Mouse (Mus musculus): Measurements from ENCODE around the gene Mad1l1.

DNA sequence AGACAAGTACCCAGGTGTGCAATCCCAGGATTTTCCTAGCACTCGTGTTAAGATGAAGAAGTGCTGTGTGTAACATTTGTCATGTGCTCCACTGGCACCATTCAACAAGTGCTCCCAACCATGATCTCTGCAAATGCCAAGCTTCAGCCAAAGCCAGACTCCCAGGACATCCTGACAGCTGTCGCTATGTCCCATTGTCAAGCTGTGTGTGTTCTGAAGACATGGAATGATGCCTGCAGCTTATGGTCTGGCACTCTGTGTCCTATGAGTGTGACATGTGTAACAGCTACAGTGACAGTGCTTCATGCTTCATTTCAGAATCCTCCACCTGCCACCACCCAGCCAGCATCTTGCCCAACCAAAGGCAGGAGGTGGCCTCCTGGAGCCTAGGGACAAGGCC, 37.3 kb downstream of the Mad1l1 start:
- TF ChIP-seq CTCF (IDR thresholded peaks at IDR 0.05; ENCODE audit: extremely low read depth, insufficient read depth, insufficient read length, insufficient replicate concordance): no peak
- TF ChIP-seq POLR2A (IDR thresholded peaks at IDR 0.05; ENCODE audit: low read depth, low read length): no peak

Measured in spleen, adult 2 months (tissue).